Comparison of ENCODE assay signal across 22 mouse cellular contexts in the genomic region with DNA sequence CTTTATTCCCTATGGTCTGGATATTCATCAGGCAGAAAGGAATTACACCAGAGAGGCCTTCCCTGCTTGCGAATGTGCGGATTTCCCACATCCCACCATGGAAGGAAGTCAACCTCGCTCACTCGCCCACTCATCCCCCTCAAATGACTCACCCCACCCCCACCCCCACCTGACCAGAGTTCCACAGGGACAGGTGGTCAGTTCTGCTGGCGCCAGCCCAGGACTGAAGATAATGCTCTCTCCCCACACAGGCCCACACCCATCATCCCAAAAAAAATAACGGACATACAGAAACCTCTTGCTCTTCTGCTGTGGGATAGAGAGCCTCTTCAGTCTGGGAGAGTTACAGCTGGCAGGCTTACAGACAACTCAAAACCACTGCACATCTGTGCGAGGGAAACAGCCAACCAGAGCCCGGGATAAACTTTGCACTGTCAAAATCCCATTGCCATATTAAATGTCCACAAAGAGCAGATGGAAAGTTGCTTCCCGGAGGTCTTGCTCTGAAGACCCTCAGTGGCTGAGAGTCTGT.
DNase-seq lines count a peak whose midpoint lies in the region; ATAC-seq and TF ChIP-seq lines count a peak whose summit lies in the region.
"Had no signal": no experiment of that assay in that cellular context is flagged by ENCODE, and none has a peak within 500 bp of the region (broad histone marks: within the 10 kb centered on the region; RNA-seq: fewer than 3 reads in every experiment).

No protein-coding gene starts in this region.

- DNase-seq in heart, adult 11 months = peak; percentile 93
- DNase-seq in layer of hippocampus, adult 2 months (ENCODE audit: low spot score in 2 of 2) = no peak
- no peak for DNase-seq in layer of hippocampus, postnatal 36 days
- peak; percentile 1 for DNase-seq in fibroblast of lung, adult 2 months (ENCODE audit: low read depth)
- DNase-seq in embryo, embryonic 11 days = no peak
- DNase-seq in adrenal gland, adult 8-10 months = no peak
- DNase-seq: adrenal gland, postnatal 14 days; cerebellum, adult 11-12 months; kidney, adult 8-10 months; kidney, postnatal 36 days; layer of hippocampus, adult 9-11 months; lung, postnatal 10 days; spleen, adult 18-20 months; thymus, adult 2 months had no signal

- 79% methylated on average over 9 of the region's 9 CpGs for WGBS in heart, embryonic 11.5 days (ENCODE audit: insufficient replicate concordance)
- 63% methylated on average over 9 of the region's 9 CpGs for WGBS in stomach, embryonic 14.5 days

- no peak for TF ChIP-seq CTCF in layer of hippocampus, adult 2 months (conservative IDR thresholded peaks at IDR 0.05)

- H3K9me3 ChIP-seq in heart, embryonic 11.5 days (replicated peaks; ENCODE audit: control insufficient read depth, low read length) = no peaks in the 10 kb centered on the region
- no peaks in the 10 kb centered on the region for H3K9me3 ChIP-seq in stomach, embryonic 14.5 days (ENCODE audit: control insufficient read depth, low read depth, low read length)
- H3K9me3 ChIP-seq: midbrain, embryonic 13.5 days; neural tube, embryonic 13.5 days had no signal

- H3K4me1 ChIP-seq in heart, embryonic 11.5 days (ENCODE audit: control insufficient read depth, insufficient read depth, low read length) = no peaks in the 10 kb centered on the region
- H3K4me1 ChIP-seq in stomach, embryonic 14.5 days (ENCODE audit: control insufficient read depth, insufficient read depth, low read length) = 0 out of 2 replicates have a peak, but pooled peaks cover 3% of the 10 kb centered on the region

- no peak overlapping the region for H3K4me2 ChIP-seq in heart, embryonic 11.5 days
- no peak overlapping the region for H3K4me2 ChIP-seq in stomach, embryonic 14.5 days (replicated peaks; ENCODE audit: low read depth, low read length)
- H3K4me2 ChIP-seq: midbrain, embryonic 13.5 days; neural tube, embryonic 13.5 days had no signal

- ATAC-seq in heart, embryonic 11.5 days (replicated peaks; ENCODE audit: insufficient number of reproducible peaks, low FRiP score, low TSS enrichment) = no peak
- ATAC-seq in stomach, embryonic 14.5 days (ENCODE audit: insufficient number of reproducible peaks, insufficient read depth, low FRiP score, low read depth) = no peak
- ATAC-seq: activated CD4-positive, CD25-positive, alpha-beta regulatory T cell, adult 4 months; hindbrain, postnatal 0 days; midbrain, embryonic 13.5 days had no signal

- no peak overlapping the region for H3K9ac ChIP-seq in heart, embryonic 11.5 days (ENCODE audit: low read depth, low read length)
- no peak overlapping the region for H3K9ac ChIP-seq in stomach, embryonic 14.5 days (replicated peaks; ENCODE audit: low read depth, low read length)
- H3K9ac ChIP-seq: liver, embryonic 14.5 days; midbrain, embryonic 13.5 days; neural tube, embryonic 13.5 days had no signal

- H3K36me3 ChIP-seq in heart, embryonic 11.5 days (ENCODE audit: control insufficient read depth, insufficient read depth, low read length) = no peaks in the 10 kb centered on the region
- H3K36me3 ChIP-seq in stomach, embryonic 14.5 days (ENCODE audit: control insufficient read depth, insufficient read depth, low read length) = no peaks in the 10 kb centered on the region
- H3K36me3 ChIP-seq: G1E; midbrain, embryonic 13.5 days; neural tube, embryonic 13.5 days had no signal

- H3K27ac ChIP-seq in heart, embryonic 11.5 days (ENCODE audit: low read depth, low read length) = no peak overlapping the region
- H3K27ac ChIP-seq in layer of hippocampus, adult 2 months = 0 out of 2 replicates have a peak overlapping the region, but pooled peaks have one; percentile 25
- peak overlapping the region; percentile 15; the same call in 1 of the 2 replicates for H3K27ac ChIP-seq in stomach, embryonic 14.5 days (ENCODE audit: low read length)
- H3K27ac ChIP-seq: hindbrain, postnatal 0 days; liver, embryonic 14.5 days; midbrain, embryonic 13.5 days; neural tube, embryonic 13.5 days had no signal

- no peaks in the 10 kb centered on the region for H3K27me3 ChIP-seq in heart, embryonic 11.5 days (ENCODE audit: control insufficient read depth, insufficient read depth, low read length)
- H3K27me3 ChIP-seq in stomach, embryonic 14.5 days (ENCODE audit: control insufficient read depth, insufficient read depth, low read length) = no peaks in the 10 kb centered on the region
- H3K27me3 ChIP-seq: neural tube, embryonic 13.5 days had no signal

- H3K4me3 ChIP-seq in heart, embryonic 11.5 days (ENCODE audit: low read depth, low read length) = no peak overlapping the region
- no peak overlapping the region for H3K4me3 ChIP-seq in layer of hippocampus, adult 2 months
- H3K4me3 ChIP-seq in stomach, embryonic 14.5 days (ENCODE audit: low read depth, low read length) = no peak overlapping the region
- H3K4me3 ChIP-seq: midbrain, embryonic 13.5 days; neural tube, embryonic 13.5 days had no signal

Comparison
In these comparisons a context has a peak if more than half of its experiments do, and no peak if none do; other contexts are left out.
1. DNase-seq: peak in heart, adult 11 months (single experiment) and fibroblast of lung, adult 2 months (single experiment); none in layer of hippocampus, adult 2 months (0 of 2), layer of hippocampus, postnatal 36 days (0 of 2), embryo, embryonic 11 days (single experiment) and adrenal gland, adult 8-10 months (single experiment).